Mouse (Mus musculus): Measurements from ENCODE around the gene Hbb-bh2. TPM values are rescaled to one million over a fixed set of nuclear protein-coding genes. Genes with fewer than 3 reads are reported as not detected.
A peak's percentile ranks its signal among the peaks of the same experiment; 100 is the strongest.

Hbb-bh2 gene
- total and polyA plus RNA-seq, 3 experiments: not detected

DNA sequence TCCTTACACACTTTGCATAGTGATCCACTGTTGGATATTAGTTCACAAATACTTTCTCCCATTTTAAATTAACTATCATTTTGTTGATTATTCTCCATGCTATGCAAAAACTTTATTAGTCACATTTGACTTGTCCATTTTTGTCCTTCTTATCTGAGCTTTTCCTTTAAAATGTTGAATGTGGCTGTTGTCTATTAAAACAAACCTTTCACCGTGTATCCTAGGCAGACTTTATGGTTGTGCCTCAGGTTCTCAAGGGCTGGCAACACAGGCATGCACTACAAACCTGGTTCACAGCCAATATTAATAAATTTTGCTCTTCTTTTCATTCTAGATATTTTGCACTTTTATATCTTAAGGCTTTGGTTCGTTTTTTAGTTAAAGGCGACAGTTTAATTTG lies 29.6 kb downstream of the Hbb-bh2 start:
- Histone ChIP-seq H3K9ac (ENCODE audit: control insufficient read depth, low read depth, low read length, poor library complexity, severe bottlenecking) (peak overlapping the region; percentile 55), H3K36me3 (ENCODE audit: control insufficient read depth in 1 of 2, insufficient read depth in 2 of 2, low read length in 2 of 2) (peaks cover 0 to 31% of the 10 kb centered on the region in 2 experiments; a peak in 2 of 4 replicates), H3K9me3 (replicated peaks; ENCODE audit: insufficient read depth, low read length) (no peaks in the 10 kb centered on the region), H3K4me3 (ENCODE audit: control insufficient read depth in 1 of 2, insufficient read depth in 1 of 2, low read depth in 2 of 2, low read length in 2 of 2) (no peak overlapping the region), H3K79me2 (ENCODE audit: control insufficient read depth, insufficient read depth, low read length, poor library complexity) (no peaks in the 10 kb centered on the region), H3K27ac (ENCODE audit: control insufficient read depth, low read depth, low read length) (peak overlapping the region; percentile 97), H3K27me3 (ENCODE audit: control insufficient read depth in 1 of 2, insufficient read depth in 2 of 2, low read length in 2 of 2) (no peaks in the 10 kb centered on the region), H3K4me1 (ENCODE audit: control insufficient read depth in 1 of 2, insufficient read depth in 2 of 2, low read length in 2 of 2) (peaks cover 23 to 26% of the 10 kb centered on the region in 2 experiments)
- TF ChIP-seq E2F4 (IDR thresholded peaks at IDR 0.05; ENCODE audit: borderline replicate concordance, low read depth, low read length): no peak
- peak; percentile 44 for DNase-seq (ENCODE audit: low read depth, low spot score)

- Histone ChIP-seq H3K27me3 (ENCODE audit: control insufficient read depth in 1 of 2, insufficient read depth in 2 of 2, low read length in 2 of 2) (no peaks in the 10 kb centered on the region), H3K36me3 (ENCODE audit: control insufficient read depth in 1 of 2, insufficient read depth in 2 of 2, low read length in 2 of 2) (peaks cover 0 to 31% of the 10 kb centered on the region in 2 experiments; a peak in 2 of 4 replicates), H3K9me3 (replicated peaks; ENCODE audit: insufficient read depth, low read length) (no peaks in the 10 kb centered on the region), H3K4me3 (ENCODE audit: control insufficient read depth in 1 of 2, insufficient read depth in 1 of 2, low read depth in 2 of 2, low read length in 2 of 2) (no peak overlapping the region), H3K27ac (ENCODE audit: control insufficient read depth, low read depth, low read length) (peak overlapping the region; percentile 98), H3K79me2 (ENCODE audit: control insufficient read depth, insufficient read depth, low read length, poor library complexity) (no peaks in the 10 kb centered on the region), H3K4me1 (ENCODE audit: control insufficient read depth in 1 of 2, insufficient read depth in 2 of 2, low read length in 2 of 2) (peaks cover 23 to 26% of the 10 kb centered on the region in 2 experiments), H3K9ac (ENCODE audit: control insufficient read depth, low read depth, low read length, poor library complexity, severe bottlenecking) (peak overlapping the region; percentile 14; the same call in 1 of the 2 replicates)
- TF ChIP-seq NRF1 (IDR thresholded peaks at IDR 0.05; ENCODE audit: insufficient read depth, low read depth, low read length, poor library complexity, severe bottlenecking): no peak
- no peak for TF ChIP-seq ZNF384 (IDR thresholded peaks at IDR 0.05; ENCODE audit: low read depth, low read length)
- peak; percentile 62; the same call in 1 of the 2 replicates for TF ChIP-seq SIN3A (IDR thresholded peaks at IDR 0.05; ENCODE audit: low read length)
- peak; percentile 48 for TF ChIP-seq RCOR1 (IDR thresholded peaks at IDR 0.05; ENCODE audit: low read depth, low read length)
- TF ChIP-seq JUND (IDR thresholded peaks at IDR 0.05; ENCODE audit: low read depth, low read length): no peak
- TF ChIP-seq TAL1 (IDR thresholded peaks at IDR 0.05; ENCODE audit: low read length): peak; percentile 52; the same call in 1 of the 2 replicates
- 0 out of 2 replicates have a peak, but pooled peaks have one; percentile 14 for TF ChIP-seq MAFK (IDR thresholded peaks at IDR 0.05; ENCODE audit: borderline replicate concordance, low read depth, low read length)
- TF ChIP-seq USF2 (IDR thresholded peaks at IDR 0.05; ENCODE audit: borderline replicate concordance in 1 of 2, insufficient read depth in 1 of 2, low read depth in 1 of 2, low read length in 2 of 2): no peak
- TF ChIP-seq ETS1 (IDR thresholded peaks at IDR 0.05; ENCODE audit: low read depth, low read length): peak; percentile 77
- peak; percentile 56; the same call in 1 of the 2 replicates for TF ChIP-seq TCF12 (IDR thresholded peaks at IDR 0.05; ENCODE audit: low read depth, low read length)
- TF ChIP-seq GATA1 (IDR thresholded peaks at IDR 0.05; ENCODE audit: low read depth, low read length): peak; percentile 38; the same call in 1 of the 2 replicates
- TF ChIP-seq RAD21 (IDR thresholded peaks at IDR 0.05; ENCODE audit: low read depth, low read length): no peak
- TF ChIP-seq EP300 (IDR thresholded peaks at IDR 0.05; ENCODE audit: low read depth in 1 of 2, low read length in 2 of 2): peak; percentile 50 to 72
- TF ChIP-seq MAX (IDR thresholded peaks at IDR 0.05; ENCODE audit: low read length): peak; percentile 18; the same call in 1 of the 2 replicates
- peak; percentile 75 for TF ChIP-seq MYC (IDR thresholded peaks at IDR 0.05; ENCODE audit: low read depth, low read length)
- TF ChIP-seq MXI1 (IDR thresholded peaks at IDR 0.05; ENCODE audit: low read depth, low read length): peak; percentile 67; the same call in 1 of the 2 replicates
- peak; percentile 81 for DNase-seq (ENCODE audit: low read depth, low spot score)
Measured at GRCm38 (mm10) chr7:103810296-103810695, 30.0 kb downstream of the Hbb-bh2 start.

All from MEL (cell line).